Mouse (Mus musculus) adrenal gland, adult 8-10 months (tissue): ENCODE results near the gene Stxbp1. TPM values are rescaled to one million over a fixed set of nuclear protein-coding genes. Genes with fewer than 3 reads are reported as not detected.
A peak's percentile ranks its signal among the peaks of the same experiment; 100 is the strongest.
"Not testable (repeated sequence)": the region's sequence is repeated elsewhere in the genome, so short reads cannot be mapped to it uniquely, and the experiment has no call there.

ENCODE experiments used
- DNase-seq: peaks from one replicate; pipeline ENCODE4 v3.0.0; 2022
- total RNA-seq, 4 experiments: library from RNA; stranded (reverse); gene quantifications; 2 replicates each; pipeline ENCODE4 v1.2.4; 2022

Stxbp1 gene
- total RNA-seq, 4 experiments from 2014 or later = 23.8 to 50.5 (median 37.5) TPM

- DNase-seq = no peak
Observed at GRCm38 (mm10) chr2:32874070-32874469, 27.0 kb upstream of the Stxbp1 start.

- DNase-seq = no peak
Observed at GRCm38 (mm10) chr2:32870275-32871100, 23.4 kb upstream of the Stxbp1 start.

- no peak for DNase-seq
Observed at GRCm38 (mm10) chr2:32869721-32870274, 22.8 kb upstream of the Stxbp1 start.

GRCm38 (mm10) chr2:32867354-32867753 is 20.3 kb upstream of the Stxbp1 start:
- DNase-seq = peak; percentile 71

GRCm38 (mm10) chr2:32864755-32865154 is 17.7 kb upstream of the Stxbp1 start:
- no peak for DNase-seq

- DNase-seq = no peak
Observed at GRCm38 (mm10) chr2:32863317-32863716, 16.3 kb upstream of the Stxbp1 start.

GRCm38 (mm10) chr2:32860799-32861198 is 13.8 kb upstream of the Stxbp1 start:
- DNase-seq = no peak

GRCm38 (mm10) chr2:32859622-32860012 is 12.6 kb upstream of the Stxbp1 start:
- DNase-seq = no peak

GRCm38 (mm10) chr2:32859010-32859621 is 12.1 kb upstream of the Stxbp1 start:
- DNase-seq = no peak

GRCm38 (mm10) chr2:32857584-32857983 is 10.5 kb upstream of the Stxbp1 start:
- DNase-seq = no peak

- DNase-seq = no peak
Observed at GRCm38 (mm10) chr2:32855790-32856465, 8.9 kb upstream of the Stxbp1 start.

- DNase-seq = no peak
Observed at GRCm38 (mm10) chr2:32855046-32855785, 8.2 kb upstream of the Stxbp1 start.

- peak; percentile 74 for DNase-seq
Observed at GRCm38 (mm10) chr2:32854206-32854605, 7.2 kb upstream of the Stxbp1 start.

GRCm38 (mm10) chr2:32853716-32854115 is 6.7 kb upstream of the Stxbp1 start:
- DNase-seq = not testable (repeated sequence)

GRCm38 (mm10) chr2:32852156-32852555 is 5.1 kb upstream of the Stxbp1 start:
- DNase-seq = no peak

GRCm38 (mm10) chr2:32847468-32847821 is 400 bp upstream of the Stxbp1 start:
- no peak for DNase-seq

GRCm38 (mm10) chr2:32846101-32846804 is 792 bp downstream of the Stxbp1 start:
- peak; percentile 36 for DNase-seq

- DNase-seq = no peak
Observed at GRCm38 (mm10) chr2:32845572-32846100, 1.4 kb downstream of the Stxbp1 start.

GRCm38 (mm10) chr2:32842558-32842957 is 4.5 kb downstream of the Stxbp1 start:
- no peak for DNase-seq

GRCm38 (mm10) chr2:32841099-32841498 is 5.9 kb downstream of the Stxbp1 start:
- DNase-seq = no peak

- DNase-seq = no peak
Observed at GRCm38 (mm10) chr2:32839261-32839660, 7.8 kb downstream of the Stxbp1 start.
